In the genomic region with DNA sequence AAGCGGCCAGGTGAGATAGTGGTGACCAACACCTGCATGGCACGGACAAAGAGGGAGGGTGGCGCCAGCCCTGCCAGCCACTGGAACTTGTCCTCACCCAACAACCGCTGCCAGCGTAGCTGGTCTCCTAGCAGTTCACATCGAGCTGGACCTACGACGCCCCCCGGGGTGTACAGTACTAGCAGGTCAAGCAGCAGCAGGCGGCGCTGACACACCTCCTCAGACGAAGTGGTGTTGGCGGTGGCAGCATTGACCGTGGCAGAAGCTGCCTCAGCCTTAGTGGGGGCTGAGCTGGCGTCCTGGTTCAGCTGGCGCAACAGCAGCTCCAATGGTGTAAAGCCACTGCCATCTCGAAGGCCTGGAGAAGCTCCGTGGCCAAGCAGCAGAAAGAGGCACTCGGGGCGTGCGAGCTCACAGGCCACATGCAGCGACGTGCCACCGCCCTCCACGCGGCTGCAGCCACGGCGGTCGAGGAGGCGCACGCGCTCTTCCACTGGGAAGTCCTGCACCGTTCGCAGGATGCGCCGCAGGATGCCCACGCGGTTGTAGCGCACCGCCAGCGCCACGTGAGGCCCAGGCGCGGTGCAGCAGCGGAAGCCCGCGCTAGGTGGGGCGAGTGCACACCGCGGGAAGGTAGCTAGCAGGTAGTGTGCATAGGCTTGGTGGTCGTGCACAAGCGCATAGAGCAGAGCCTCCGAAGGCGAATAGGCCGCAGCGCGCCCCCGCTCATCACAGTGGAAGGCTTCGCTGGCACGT, we compare ENCODE assay signal across 13 mouse cellular contexts. TPM values are rescaled to one million over a fixed set of nuclear protein-coding genes. Genes with fewer than 3 reads are reported as not detected.
DNase-seq lines count a peak whose midpoint lies in the region; ATAC-seq lines count a peak whose summit lies in the region.
"Had no signal": no experiment of that assay in that cellular context is flagged by ENCODE, and none has a peak within 500 bp of the region (broad histone marks: within the 10 kb centered on the region; RNA-seq: fewer than 3 reads in every experiment).

No protein-coding gene starts in this region.

- peak; percentile 44 for DNase-seq in cerebellum, adult 11 months
- no peak for DNase-seq in cerebellum, adult 8-10 months
- DNase-seq in heart, adult 9 months (ENCODE audit: low spot score in 2 of 2): no peak
- peak; percentile 78 for DNase-seq in ZHBTc4 (ENCODE audit: low read depth, low spot score)
- DNase-seq in liver, embryonic 13.5 days: no peak
- DNase-seq in c-Kit-positive CD71-positive TER-119-positive erythroid progenitor cells, embryonic 14.5 days (ENCODE audit: low spot score): no peak
- DNase-seq in adrenal gland, adult 2 months: no peak
- DNase-seq: lung, postnatal 14 days had no signal

- H3K9ac ChIP-seq in heart, embryonic 11.5 days (ENCODE audit: low read depth, low read length): no peak overlapping the region
- peak overlapping the region; percentile 98 for H3K9ac ChIP-seq in liver, embryonic 13.5 days
- H3K9ac ChIP-seq: embryonic facial prominence, embryonic 12.5 days; forebrain, embryonic 15.5 days; hindbrain, embryonic 14.5 days had no signal

- H3K4me3 ChIP-seq in heart, embryonic 11.5 days (ENCODE audit: low read depth, low read length): 0 out of 2 replicates have a peak overlapping the region, but pooled peaks have one; percentile 12
- peak overlapping the region; percentile 90 for H3K4me3 ChIP-seq in liver, embryonic 13.5 days (replicated peaks)
- H3K4me3 ChIP-seq: embryonic facial prominence, embryonic 12.5 days; forebrain, embryonic 15.5 days; layer of hippocampus, adult 2 months had no signal

- H3K4me2 ChIP-seq in heart, embryonic 11.5 days: peak overlapping the region; percentile 98
- peak overlapping the region; percentile 86 for H3K4me2 ChIP-seq in liver, embryonic 13.5 days
- H3K4me2 ChIP-seq: forebrain, embryonic 15.5 days had no signal

- ATAC-seq in heart, embryonic 11.5 days (replicated peaks; ENCODE audit: insufficient number of reproducible peaks, low FRiP score, low TSS enrichment): no peak
- ATAC-seq in liver, embryonic 13.5 days (ENCODE audit: low read depth): no peak
- ATAC-seq: forebrain, embryonic 15.5 days had no signal

- no peaks in the 10 kb centered on the region for H3K9me3 ChIP-seq in heart, embryonic 11.5 days (replicated peaks; ENCODE audit: control insufficient read depth, low read length)
- peaks cover 5% of the 10 kb centered on the region; the same call in 1 of the 2 replicates for H3K9me3 ChIP-seq in liver, embryonic 13.5 days (replicated peaks)
- H3K9me3 ChIP-seq: embryonic facial prominence, embryonic 12.5 days; forebrain, embryonic 15.5 days had no signal

- peaks cover 16% of the 10 kb centered on the region for H3K36me3 ChIP-seq in heart, embryonic 11.5 days (ENCODE audit: control insufficient read depth, insufficient read depth, low read length)
- peaks cover 55% of the 10 kb centered on the region for H3K36me3 ChIP-seq in liver, embryonic 13.5 days

- H3K4me1 ChIP-seq in heart, embryonic 11.5 days (ENCODE audit: control insufficient read depth, insufficient read depth, low read length): peaks cover 14% of the 10 kb centered on the region; the same call in 1 of the 2 replicates
- H3K4me1 ChIP-seq in liver, embryonic 13.5 days (replicated peaks): peaks cover 74% of the 10 kb centered on the region

- H3K27me3 ChIP-seq in heart, embryonic 11.5 days (ENCODE audit: control insufficient read depth, insufficient read depth, low read length): peaks cover 3% of the 10 kb centered on the region; the same call in 1 of the 2 replicates
- peaks cover 9% of the 10 kb centered on the region; the same call in 1 of the 2 replicates for H3K27me3 ChIP-seq in liver, embryonic 13.5 days
- H3K27me3 ChIP-seq: embryonic facial prominence, embryonic 12.5 days; forebrain, embryonic 15.5 days had no signal

- 73% methylated on average over 60 of the region's 60 CpGs for WGBS in heart, embryonic 11.5 days (ENCODE audit: insufficient replicate concordance)
- WGBS in liver, embryonic 13.5 days (ENCODE audit: insufficient replicate concordance): 92% methylated on average over 60 of the region's 60 CpGs

- H3K27ac ChIP-seq in heart, embryonic 11.5 days (ENCODE audit: low read depth, low read length): no peak overlapping the region
- H3K27ac ChIP-seq in liver, embryonic 13.5 days: peak overlapping the region; percentile 100
- H3K27ac ChIP-seq: embryonic facial prominence, embryonic 12.5 days; forebrain, embryonic 15.5 days; hindbrain, embryonic 14.5 days; layer of hippocampus, adult 2 months had no signal

RNA-seq across cellular contexts. Expression of a gene that starts 2.1 kb away (rescaled TPM):
- 11.4 and 14.5 TPM in 2 replicates for polyA plus RNA-seq in heart, embryonic 11.5 days (2014; fragmentation: Nextera tagmentation; extraction: Ambion mirVana)
- polyA plus RNA-seq in liver, embryonic 13.5 days (2015; fragmentation: Nextera tagmentation; extraction: Ambion mirVana): 54.2 and 57.6 TPM in 2 replicates
- 10 to 100 TPM; 30.4 to 42.7 TPM for total RNA-seq in adrenal gland, adult 2 months (2021)
- polyA plus RNA-seq in adrenal gland, adult 2 months (2012; rRNA removed): 90.6 and 110 TPM in 2 replicates

Comparison
In these comparisons a context has a peak if more than half of its experiments do, and no peak if none do; other contexts are left out.
1. DNase-seq: peak in cerebellum, adult 11 months (single experiment) and ZHBTc4 (single experiment); none in cerebellum, adult 8-10 months (single experiment), heart, adult 9 months (0 of 2), liver, embryonic 13.5 days (single experiment), c-Kit-positive CD71-positive TER-119-positive erythroid progenitor cells, embryonic 14.5 days (single experiment) and adrenal gland, adult 2 months (single experiment).